10 mouse cellular contexts compared by ENCODE assay signal in genomic region chr1:156459690-156460089, GRCm38 (mm10). TPM values are rescaled to one million over a fixed set of nuclear protein-coding genes. Genes with fewer than 3 reads are reported as not detected.
DNase-seq lines count a peak whose midpoint lies in the region; ATAC-seq and TF ChIP-seq lines count a peak whose summit lies in the region.
"Had no signal": no experiment of that assay in that cellular context is flagged by ENCODE, and none has a peak within 500 bp of the region (broad histone marks: within the 10 kb centered on the region; RNA-seq: fewer than 3 reads in every experiment).

No protein-coding gene starts in this region.

- no peaks in the 10 kb centered on the region for H3K27me3 ChIP-seq in thymus, adult 2 months (ENCODE audit: control insufficient read depth, insufficient read depth, low read length)
- H3K27me3 ChIP-seq in megakaryocyte, embryonic 14.5 days (replicated peaks), result no peaks in the 10 kb centered on the region
- H3K27me3 ChIP-seq: hindbrain, embryonic 13.5 days; midbrain, embryonic 15.5 days had no signal

- no peak for TF ChIP-seq POLR2A in thymus, adult 2 months (IDR thresholded peaks at IDR 0.05; ENCODE audit: control insufficient read depth, extremely low read depth, insufficient read depth, low read length, poor library complexity)

- no peaks in the 10 kb centered on the region for H3K9me3 ChIP-seq in megakaryocyte, embryonic 14.5 days
- H3K9me3 ChIP-seq: hindbrain, embryonic 13.5 days; midbrain, embryonic 15.5 days had no signal

- H3K4me3 ChIP-seq in thymus, adult 2 months (ENCODE audit: control insufficient read depth, insufficient read depth, low read length), result no peak overlapping the region
- H3K4me3 ChIP-seq in megakaryocyte, embryonic 14.5 days (replicated peaks), result peak overlapping the region; percentile 16
- H3K4me3 ChIP-seq: hindbrain, embryonic 13.5 days; midbrain, embryonic 15.5 days had no signal

- peak; percentile 34 for DNase-seq in thymus, adult 2 months
- DNase-seq in thymus, postnatal 10 days (ENCODE audit: low spot score in 2 of 2), result no peak
- DNase-seq in embryo, embryonic 10.5 days (ENCODE audit: low spot score), result no peak
- no peak for DNase-seq in frontal cortex, postnatal 14 days (ENCODE audit: low spot score in 2 of 2)
- DNase-seq in testis, postnatal 14 days (ENCODE audit: low spot score), result no peak
- DNase-seq: cerebellum, adult 2 months had no signal

- peak; percentile 87 to 92 for ATAC-seq in hematopoietic stem cell, adult 5-6 weeks (replicated peaks in 1 of 2; ENCODE audit: insufficient read depth in 1 of 2, low FRiP score in 2 of 2, low TSS enrichment in 1 of 2, low read depth in 1 of 2, poor library complexity in 2 of 2, severe bottlenecking in 2 of 2)
- ATAC-seq: midbrain, embryonic 15.5 days had no signal

- 21% methylated on average over 3 of the region's 3 CpGs for WGBS in thymus, adult 2 months

- no peak for TF ChIP-seq CTCF in thymus, adult 2 months (IDR thresholded peaks at IDR 0.05; ENCODE audit: borderline replicate concordance, control insufficient read depth, extremely low read depth, insufficient read depth, low read length, poor library complexity)

- H3K4me1 ChIP-seq in thymus, adult 2 months (replicated peaks; ENCODE audit: control insufficient read depth, insufficient read depth, low read length), result peaks cover 19% of the 10 kb centered on the region
- peaks cover 79% of the 10 kb centered on the region for H3K4me1 ChIP-seq in megakaryocyte, embryonic 14.5 days
- H3K4me1 ChIP-seq: hindbrain, embryonic 13.5 days; midbrain, embryonic 15.5 days had no signal

- peak overlapping the region; percentile 64 for H3K27ac ChIP-seq in thymus, adult 2 months (ENCODE audit: control insufficient read depth, insufficient read depth, low read length)
- H3K27ac ChIP-seq: hindbrain, embryonic 13.5 days; midbrain, embryonic 15.5 days had no signal

- H3K36me3 ChIP-seq in thymus, adult 2 months (ENCODE audit: control insufficient read depth, insufficient read depth, low read length), result peaks cover 27% of the 10 kb centered on the region
- peaks cover 11% of the 10 kb centered on the region for H3K36me3 ChIP-seq in megakaryocyte, embryonic 14.5 days (replicated peaks; ENCODE audit: low read length)
- H3K36me3 ChIP-seq: hindbrain, embryonic 13.5 days; midbrain, embryonic 15.5 days had no signal

RNA-seq across cellular contexts. Expression of gene Soat1, which starts 14.4 kb away (rescaled TPM):
- polyA plus RNA-seq in thymus, adult 2 months (2012; rRNA removed), result 103 and 119 TPM in 2 replicates
- 48.3 and 80.4 TPM in 2 replicates for total RNA-seq in hematopoietic stem cell, adult 5-6 weeks (2017)
- 23.7 TPM in 1 of 2 replicates, not detected in the other for polyA plus RNA-seq in megakaryocyte, embryonic 14.5 days (2012; ENCODE audit: insufficient read depth, low replicate concordance)

RNA-seq across cellular contexts. Expression of gene Axdnd1, which starts 38.7 kb away (rescaled TPM):
- polyA plus RNA-seq in thymus, adult 2 months (2012; rRNA removed), result 2.4 and 3.2 TPM in 2 replicates
- total RNA-seq in hematopoietic stem cell, adult 5-6 weeks (2017), result 1.8 TPM in 1 of 2 replicates, not detected in the other
- not detected in 2 replicates for polyA plus RNA-seq in megakaryocyte, embryonic 14.5 days (2012; ENCODE audit: insufficient read depth, low replicate concordance)
